Mouse (Mus musculus): ENCODE results near the gene Rpl18. TPM values are rescaled to one million over a fixed set of nuclear protein-coding genes. Genes with fewer than 3 reads are reported as not detected.

Rpl18 gene
- polyA plus RNA-seq, 1 experiment from 2014 or later, result 682 TPM

- peaks cover 63% of the 10 kb centered on the region for H3K4me1 ChIP-seq
- 63% methylated on average over 14 of the region's 14 CpGs for WGBS
- H3K9ac ChIP-seq, result no peak overlapping the region; the same call in 1 of the 2 replicates
- no peak overlapping the region for H3K4me3 ChIP-seq
- peak overlapping the region; percentile 16; the same call in 1 of the 2 replicates for H3K4me2 ChIP-seq (replicated peaks)
- no peaks in the 10 kb centered on the region for H3K9me3 ChIP-seq (replicated peaks)
- H3K27me3 ChIP-seq, result no peaks in the 10 kb centered on the region
- H3K27ac ChIP-seq, result peak overlapping the region; percentile 69
- peaks cover 35% of the 10 kb centered on the region for H3K36me3 ChIP-seq
- no peak for ATAC-seq (ENCODE audit: low FRiP score)
Observed at GRCm38 (mm10) chr7:45709677-45710355, 5.4 kb upstream of the Rpl18 start.

- Histone ChIP-seq H3K9ac (no peak overlapping the region), H3K27ac (0 out of 2 replicates have a peak overlapping the region, but pooled peaks have one; percentile 69)
Observed at GRCm38 (mm10) chr7:45710477-45711191, 4.6 kb upstream of the Rpl18 start.

GRCm38 (mm10) chr7:45711316-45712021 lies 3.8 kb upstream of the Rpl18 start:
- WGBS, result 90% methylated on average over 24 of the region's 24 CpGs
- H3K4me1 ChIP-seq, result peaks cover 61% of the 10 kb centered on the region

More at GRCm38 (mm10) chr7:45710477-45711191, 4.6 kb upstream of the Rpl18 start:
- peaks cover 35% of the 10 kb centered on the region for H3K36me3 ChIP-seq
- H3K9me3 ChIP-seq (replicated peaks), result no peaks in the 10 kb centered on the region
- H3K4me1 ChIP-seq, result peaks cover 61% of the 10 kb centered on the region
- H3K4me2 ChIP-seq (replicated peaks), result no peak overlapping the region
- WGBS, result 94% methylated on average over 20 of the region's 20 CpGs
- no peak overlapping the region for H3K4me3 ChIP-seq
- no peak for ATAC-seq (ENCODE audit: low FRiP score)
- no peaks in the 10 kb centered on the region for H3K27me3 ChIP-seq

GRCm38 (mm10) chr7:45712022-45712757 lies 3.1 kb upstream of the Rpl18 start:
- no peak for ATAC-seq (ENCODE audit: low FRiP score)
- no peaks in the 10 kb centered on the region for H3K9me3 ChIP-seq (replicated peaks)
- H3K27ac ChIP-seq, result no peak overlapping the region
- peaks cover 35% of the 10 kb centered on the region for H3K36me3 ChIP-seq
- H3K27me3 ChIP-seq, result no peaks in the 10 kb centered on the region
- no peak overlapping the region for H3K9ac ChIP-seq
- WGBS, result 89% methylated on average over 21 of the region's 21 CpGs
- no peak overlapping the region for H3K4me3 ChIP-seq
- H3K4me1 ChIP-seq, result peaks cover 61% of the 10 kb centered on the region
- H3K4me2 ChIP-seq (replicated peaks), result no peak overlapping the region

More at GRCm38 (mm10) chr7:45711316-45712021, 3.8 kb upstream of the Rpl18 start:
- Histone ChIP-seq H3K4me3 (no peak overlapping the region), H3K4me2 (replicated peaks) (no peak overlapping the region), H3K9ac (no peak overlapping the region), H3K9me3 (replicated peaks) (no peaks in the 10 kb centered on the region), H3K27me3 (no peaks in the 10 kb centered on the region), H3K36me3 (peaks cover 35% of the 10 kb centered on the region), H3K27ac (no peak overlapping the region)
- no peak for ATAC-seq (ENCODE audit: low FRiP score)

- peaks cover 50% of the 10 kb centered on the region for H3K4me1 ChIP-seq
Observed at GRCm38 (mm10) chr7:45713396-45713795, 1.9 kb upstream of the Rpl18 start.

GRCm38 (mm10) chr7:45713881-45714520 lies 1.3 kb upstream of the Rpl18 start:
- WGBS, result 78% methylated on average over 6 of the region's 6 CpGs
- no peaks in the 10 kb centered on the region for H3K9me3 ChIP-seq (replicated peaks)
- ATAC-seq (ENCODE audit: low FRiP score), result no peak
- H3K36me3 ChIP-seq, result peaks cover 35% of the 10 kb centered on the region
- peak overlapping the region; percentile 78 for H3K9ac ChIP-seq
- H3K4me2 ChIP-seq (replicated peaks), result peak overlapping the region; percentile 93
- no peak overlapping the region for H3K27ac ChIP-seq
- H3K4me1 ChIP-seq, result peaks cover 49% of the 10 kb centered on the region
- no peaks in the 10 kb centered on the region for H3K27me3 ChIP-seq
- peak overlapping the region; percentile 87 for H3K4me3 ChIP-seq

More at GRCm38 (mm10) chr7:45713396-45713795, 1.9 kb upstream of the Rpl18 start:
- Histone ChIP-seq H3K9me3 (replicated peaks) (no peaks in the 10 kb centered on the region), H3K27ac (no peak overlapping the region), H3K36me3 (peaks cover 35% of the 10 kb centered on the region), H3K4me2 (replicated peaks) (no peak overlapping the region), H3K4me3 (no peak overlapping the region), H3K9ac (no peak overlapping the region), H3K27me3 (no peaks in the 10 kb centered on the region)
- WGBS, result 94% methylated on average over 16 of the region's 16 CpGs
- no peak for ATAC-seq (ENCODE audit: low FRiP score)

GRCm38 (mm10) chr7:45714630-45715089 lies 597 bp upstream of the Rpl18 start:
- Histone ChIP-seq H3K4me2 (replicated peaks) (peak overlapping the region; percentile 93), H3K9ac (peak overlapping the region; percentile 78), H3K27me3 (no peaks in the 10 kb centered on the region), H3K27ac (peak overlapping the region; percentile 70), H3K9me3 (replicated peaks) (no peaks in the 10 kb centered on the region), H3K4me1 (peaks cover 49% of the 10 kb centered on the region), H3K4me3 (peak overlapping the region; percentile 87), H3K36me3 (peaks cover 40% of the 10 kb centered on the region)
- 11% methylated on average over 14 of the region's 14 CpGs for WGBS
- peak; percentile 64; the same call in 1 of the 2 replicates for ATAC-seq (ENCODE audit: low FRiP score)

- H3K9ac ChIP-seq, result peak overlapping the region; percentile 32
- no peak for ATAC-seq (ENCODE audit: low FRiP score)
- peaks cover 49% of the 10 kb centered on the region for H3K4me1 ChIP-seq
- peak overlapping the region; percentile 87 for H3K4me3 ChIP-seq
- H3K27ac ChIP-seq, result peak overlapping the region; percentile 64; the same call in 1 of the 2 replicates
- no peaks in the 10 kb centered on the region for H3K27me3 ChIP-seq
- peak overlapping the region; percentile 93 for H3K4me2 ChIP-seq (replicated peaks)
- WGBS, result 86% methylated on average over 19 of the region's 19 CpGs
- H3K9me3 ChIP-seq (replicated peaks), result no peaks in the 10 kb centered on the region
- peaks cover 44% of the 10 kb centered on the region for H3K36me3 ChIP-seq
Observed at GRCm38 (mm10) chr7:45715741-45716459, 643 bp downstream of the Rpl18 start.

- Histone ChIP-seq H3K27me3 (no peaks in the 10 kb centered on the region), H3K4me1 (peaks cover 53% of the 10 kb centered on the region), H3K9ac (peak overlapping the region; percentile 32), H3K4me2 (replicated peaks) (peak overlapping the region; percentile 93), H3K9me3 (replicated peaks) (no peaks in the 10 kb centered on the region), H3K27ac (no peak overlapping the region), H3K4me3 (peak overlapping the region; percentile 87), H3K36me3 (peaks cover 44% of the 10 kb centered on the region)
- no peak for ATAC-seq (ENCODE audit: low FRiP score)
- WGBS, result 98% methylated on average over 3 of the region's 3 CpGs
Observed at GRCm38 (mm10) chr7:45716460-45716857, 1.2 kb downstream of the Rpl18 start.

- ATAC-seq (ENCODE audit: low FRiP score), result peak; percentile 34
- Histone ChIP-seq H3K4me1 (peaks cover 55% of the 10 kb centered on the region), H3K9me3 (replicated peaks) (no peaks in the 10 kb centered on the region), H3K9ac (peak overlapping the region; percentile 91), H3K4me3 (peak overlapping the region; percentile 87), H3K4me2 (replicated peaks) (peak overlapping the region; percentile 93), H3K27me3 (no peaks in the 10 kb centered on the region), H3K36me3 (peaks cover 44% of the 10 kb centered on the region), H3K27ac (peak overlapping the region; percentile 90)
- 11% methylated on average over 31 of the region's 31 CpGs for WGBS
Observed at GRCm38 (mm10) chr7:45716952-45717917, 2.0 kb downstream of the Rpl18 start.

Measured in hindbrain, embryonic 12.5 days (tissue).